Mouse (Mus musculus) forebrain, embryonic 15.5 days (tissue): ENCODE results near the gene 2010315B03Rik. TPM values are rescaled to one million over a fixed set of nuclear protein-coding genes. Genes with fewer than 3 reads are reported as not detected.
A peak's percentile ranks its signal among the peaks of the same experiment; 100 is the strongest.

Experiments used
- ATAC-seq: fragments of 200-750 bp; cut with Nextera tagmentation; replicated peaks from 2 replicates; pipeline ENCODE4 v1.8.0; 2017; ENCODE audit warnings: mild to moderate bottlenecking, moderate TSS enrichment, moderate library complexity
- H3K27ac ChIP-seq: fragments of 300-500 bp; sonication (generic); replicated peaks from 2 replicates; pipeline ENCODE4 v1.5.1; 2015; ENCODE audit warnings: mild to moderate bottlenecking, inconsistent platforms
- H3K27me3 ChIP-seq: fragments of 300-500 bp; sonication (generic); 2 replicates; pipeline ENCODE4 v1.6.1; 2015; ENCODE audit warnings: inconsistent platforms
- H3K36me3 ChIP-seq: fragments of 300-500 bp; sonication (generic); 2 replicates; pipeline ENCODE4 v1.6.1; 2015; ENCODE audit warnings: mild to moderate bottlenecking, inconsistent platforms
- H3K4me1 ChIP-seq: fragments of 300-500 bp; sonication (generic); 2 replicates; pipeline ENCODE4 v1.6.1; 2015; ENCODE audit warnings: inconsistent platforms
- H3K4me2 ChIP-seq: fragments of 300-500 bp; sonication (generic); replicated peaks from 2 replicates; pipeline ENCODE4 v1.6.1; 2015; ENCODE audit warnings: mild to moderate bottlenecking, inconsistent platforms
- H3K4me3 ChIP-seq: fragments of 300-500 bp; sonication (generic); 2 replicates; pipeline ENCODE4 v1.5.1; 2015; ENCODE audit warnings: mild to moderate bottlenecking, inconsistent platforms
- H3K9ac ChIP-seq: fragments of 300-500 bp; sonication (generic); replicated peaks from 2 replicates; pipeline ENCODE4 v1.6.1; 2015; ENCODE audit warnings: mild to moderate bottlenecking, inconsistent platforms
- H3K9me3 ChIP-seq: fragments of 300-500 bp; sonication (generic); 2 replicates; pipeline ENCODE4 v1.6.1; 2016; ENCODE audit warnings: inconsistent platforms
- WGBS: fragments of 180-500 bp; shearing (Covaris S2); methylation state at CpG from one replicate; pipeline ENCODE4 v1.1.7; 2015; ENCODE audit warnings: mixed read lengths; 5-methylcytosine and 5-hydroxymethylcytosine counted together
- polyA plus RNA-seq: library from polyadenylated mRNA; unstranded; fragments of >200 nt; fragmentation: Nextera tagmentation; extraction: Ambion mirVana; gene quantifications from 2 replicates; pipeline ENCODE4 v1.2.1, GENCODE M21; 2015

2010315B03Rik gene
- polyA plus RNA-seq, result 9.0 and 10.9 TPM in 2 replicates

- H3K4me2 ChIP-seq, result peak within 1 kb of the TSS; percentile 59
- peak within 1 kb of the TSS; percentile 76 for H3K4me3 ChIP-seq
- WGBS, result under 1% methylated on average over 21 of the region's 22 CpGs
- peak within 1 kb of the TSS; percentile 68 for H3K9ac ChIP-seq
- H3K27ac ChIP-seq, result peak within 1 kb of the TSS; percentile 83
- peak; percentile 99 for ATAC-seq
- H3K36me3 ChIP-seq, result no peaks in the 10 kb centered on the region
- H3K4me1 ChIP-seq, result peaks cover 5% of the 10 kb centered on the region
- no peaks in the 10 kb centered on the region for H3K9me3 ChIP-seq
- no peaks in the 10 kb centered on the region for H3K27me3 ChIP-seq
These were observed at the start of gene 2010315B03Rik for GRCm38 (mm10) chr9:124312171-124313142. Gene 2010315B03Rik, minus strand, starts transcription at chr9:124312696.

DNA sequence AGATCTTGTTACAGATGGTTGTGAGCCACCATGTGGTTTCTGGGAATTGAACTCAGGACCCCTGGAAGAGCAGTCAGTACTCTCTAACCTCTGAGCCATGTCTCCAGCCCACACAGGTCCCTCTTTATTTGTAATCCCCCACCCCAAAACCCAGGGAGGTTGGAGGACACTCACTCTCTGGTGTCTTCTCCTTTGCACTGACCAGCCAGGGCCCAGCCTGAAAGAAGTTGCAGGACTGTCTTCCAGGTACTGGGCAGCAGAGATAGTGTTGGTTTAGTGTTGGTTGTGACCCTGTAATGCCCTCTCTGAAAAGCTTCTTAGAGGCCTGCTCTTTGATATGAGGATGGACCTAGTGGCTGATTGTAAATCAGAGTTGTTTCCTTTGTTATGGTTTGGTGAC, 994 bp downstream of the 2010315B03Rik start:
- Histone ChIP-seq H3K4me3 (peak overlapping the region; percentile 76), H3K4me1 (peaks cover 5% of the 10 kb centered on the region), H3K36me3 (no peaks in the 10 kb centered on the region), H3K4me2 (peak overlapping the region; percentile 59), H3K9me3 (no peaks in the 10 kb centered on the region), H3K27me3 (no peaks in the 10 kb centered on the region), H3K9ac (peak overlapping the region; percentile 68; the same call in 1 of the 2 replicates), H3K27ac (0 out of 2 replicates have a peak overlapping the region, but pooled peaks have one; percentile 83)
- no peak for ATAC-seq

- Histone ChIP-seq H3K9ac (no peak overlapping the region), H3K4me1 (no peaks in the 10 kb centered on the region)
These were observed 24.2 kb downstream of the 2010315B03Rik start for GRCm38 (mm10) chr9:124288329-124288728.

DNA sequence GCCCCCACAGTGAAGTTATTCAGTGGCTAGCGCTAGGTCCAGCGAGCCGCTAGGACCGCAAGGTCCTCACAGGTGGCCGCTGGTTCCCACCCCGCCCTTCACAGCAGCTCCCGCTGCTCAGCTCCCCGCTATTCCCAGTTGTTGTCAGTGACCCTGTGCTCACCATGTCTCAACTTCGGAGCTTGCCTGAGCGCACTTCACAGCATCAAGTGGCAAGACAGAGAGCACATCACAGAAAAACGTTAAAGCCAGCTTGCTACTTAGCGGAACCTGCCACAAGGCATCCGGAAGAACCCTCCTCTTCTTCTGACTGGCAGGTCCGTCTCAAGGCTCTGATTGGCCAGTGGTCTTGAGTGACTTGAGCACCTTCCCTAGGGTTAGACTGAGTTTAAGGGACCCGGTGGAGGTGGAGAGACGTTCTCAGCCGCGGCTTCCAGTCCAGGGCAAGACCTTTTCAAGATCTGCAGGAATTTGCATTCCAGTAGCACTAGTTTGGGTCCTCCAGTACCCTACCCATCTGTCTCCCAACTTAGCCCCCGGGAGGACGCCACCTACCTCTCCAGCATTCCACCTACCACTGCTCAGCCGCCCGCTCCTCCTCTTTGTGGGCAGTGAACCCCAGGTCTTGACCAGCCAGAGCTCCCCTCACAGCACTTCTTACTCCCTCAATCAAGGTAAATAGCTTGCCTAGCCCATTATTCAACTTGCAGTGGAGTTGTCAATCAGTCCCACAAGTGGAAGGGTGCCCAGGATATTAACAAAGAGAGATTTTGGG, 30.4 kb downstream of the 2010315B03Rik start:
- WGBS, result 0% methylated on average over 22 of the region's 22 CpGs
- Histone ChIP-seq H3K27me3 (no peaks in the 10 kb centered on the region), H3K27ac (peak overlapping the region; percentile 82), H3K4me1 (peaks cover 17% of the 10 kb centered on the region), H3K9ac (peak overlapping the region; percentile 65), H3K4me2 (peak overlapping the region; percentile 70), H3K9me3 (0 out of 2 replicates have a peak, but pooled peaks cover 3% of the 10 kb centered on the region), H3K4me3 (peak overlapping the region; percentile 74), H3K36me3 (peaks cover 18% of the 10 kb centered on the region)
- ATAC-seq, result peak; percentile 98

More at GRCm38 (mm10) chr9:124288329-124288728, 24.2 kb downstream of the 2010315B03Rik start:
- Histone ChIP-seq H3K27me3 (no peaks in the 10 kb centered on the region), H3K4me2 (no peak overlapping the region), H3K27ac (no peak overlapping the region), H3K36me3 (peaks cover 9% of the 10 kb centered on the region), H3K9me3 (peaks cover 19% of the 10 kb centered on the region), H3K4me3 (no peak overlapping the region)
- ATAC-seq, result no peak

DNA sequence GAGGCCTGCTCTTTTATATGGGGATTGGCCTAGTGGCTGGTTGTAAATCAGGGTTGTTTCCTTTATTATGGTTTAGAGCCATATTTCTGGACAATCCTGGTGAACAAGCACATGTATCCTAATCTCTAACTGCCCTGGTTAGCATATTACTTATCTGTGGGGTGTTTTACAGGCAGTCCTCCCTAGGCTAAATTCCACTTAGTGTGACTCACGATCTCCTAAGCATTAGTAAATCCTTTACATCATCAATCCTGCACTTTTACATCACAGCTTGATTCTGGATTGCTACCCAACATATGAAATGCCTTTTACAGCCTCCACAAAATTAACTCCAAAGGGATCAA, 31.1 kb downstream of the 2010315B03Rik start:
- H3K9me3 ChIP-seq, result peaks cover 6% of the 10 kb centered on the region
- H3K4me2 ChIP-seq, result peak overlapping the region; percentile 70
- ATAC-seq, result peak; percentile 7; the same call in 1 of the 2 replicates
- H3K4me3 ChIP-seq, result peak overlapping the region; percentile 74
- H3K27me3 ChIP-seq, result no peaks in the 10 kb centered on the region
- peaks cover 17% of the 10 kb centered on the region for H3K4me1 ChIP-seq
- H3K36me3 ChIP-seq, result peaks cover 18% of the 10 kb centered on the region
- peak overlapping the region; percentile 65 for H3K9ac ChIP-seq
- 10% methylated on average over 1 of the region's 1 CpGs for WGBS
- H3K27ac ChIP-seq, result peak overlapping the region; percentile 82

DNA sequence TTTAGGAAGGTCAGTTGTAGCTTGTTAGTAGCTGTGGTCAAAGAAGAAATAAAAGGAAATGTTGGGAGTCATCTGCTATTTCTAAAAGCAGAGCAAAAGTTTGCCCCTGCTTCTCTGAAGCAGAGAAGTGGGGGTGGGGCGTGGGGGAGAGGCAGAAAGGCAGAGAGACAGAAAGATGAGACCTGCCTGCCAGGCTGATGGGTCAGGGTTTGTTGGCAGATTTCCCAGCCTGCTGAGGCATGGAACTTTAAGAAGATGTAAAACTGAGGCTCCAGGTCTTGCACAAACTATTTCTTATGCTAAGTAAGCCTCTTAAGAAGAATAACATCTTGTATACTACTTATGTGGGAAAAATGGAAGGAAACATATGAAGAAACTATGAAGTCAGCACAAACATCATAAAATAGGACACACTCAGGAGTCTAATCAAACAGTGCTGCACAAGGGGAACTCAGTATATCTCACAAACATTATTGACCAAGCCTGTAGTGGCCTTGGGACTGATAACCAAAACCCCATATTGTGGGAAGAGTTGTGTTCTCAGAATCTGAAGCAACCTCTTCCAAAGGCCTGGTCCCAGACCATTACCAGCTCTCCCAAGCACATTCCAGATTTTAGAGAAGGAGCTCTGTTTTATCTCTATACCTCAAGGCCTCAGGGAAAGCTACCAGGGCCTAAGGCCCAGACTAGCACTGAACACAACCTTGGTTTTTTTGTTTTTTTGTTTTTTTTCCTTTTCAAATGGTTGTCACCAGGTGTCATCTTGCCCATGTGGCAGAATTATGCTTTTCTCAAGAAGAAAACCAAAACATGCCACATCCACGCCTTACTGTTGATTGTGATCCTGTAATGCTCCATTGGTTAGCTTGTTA, 31.7 kb downstream of the 2010315B03Rik start:
- peaks cover 18% of the 10 kb centered on the region for H3K36me3 ChIP-seq
- peaks cover 17% of the 10 kb centered on the region for H3K4me1 ChIP-seq
- H3K4me2 ChIP-seq, result peak overlapping the region; percentile 70
- peak overlapping the region; percentile 74 for H3K4me3 ChIP-seq
- 87% methylated on average over 2 of the region's 2 CpGs for WGBS
- H3K9ac ChIP-seq, result peak overlapping the region; percentile 65
- no peak for ATAC-seq
- peaks cover 8% of the 10 kb centered on the region for H3K9me3 ChIP-seq
- no peaks in the 10 kb centered on the region for H3K27me3 ChIP-seq
- H3K27ac ChIP-seq, result 0 out of 2 replicates have a peak overlapping the region, but pooled peaks have one; percentile 82

DNA sequence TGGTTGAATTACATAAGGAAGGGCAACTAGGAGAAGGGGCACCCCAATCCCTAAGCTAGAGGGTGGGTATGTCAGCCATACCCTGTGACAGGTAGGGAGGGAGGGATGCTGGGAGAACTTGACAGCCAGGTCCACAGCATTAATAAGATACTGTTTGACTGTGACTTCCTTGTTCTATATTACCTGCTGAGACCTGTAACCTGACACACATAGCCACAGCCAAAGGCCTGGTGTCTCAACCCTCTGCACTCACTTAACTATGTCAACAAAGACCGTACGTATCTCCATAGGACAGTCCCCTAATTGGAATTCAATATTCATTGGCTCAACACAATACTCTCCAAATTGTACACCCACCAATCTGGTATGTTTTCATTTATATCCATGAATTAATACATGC, 33.2 kb downstream of the 2010315B03Rik start:
- Histone ChIP-seq H3K4me3 (no peak overlapping the region), H3K9ac (no peak overlapping the region), H3K27ac (no peak overlapping the region), H3K9me3 (peaks cover 19% of the 10 kb centered on the region), H3K4me1 (peaks cover 17% of the 10 kb centered on the region), H3K4me2 (no peak overlapping the region), H3K27me3 (no peaks in the 10 kb centered on the region), H3K36me3 (peaks cover 26% of the 10 kb centered on the region)
- 0 out of 2 replicates have a peak, but pooled peaks have one; percentile 6 for ATAC-seq
- WGBS, result 46% methylated on average over 2 of the region's 2 CpGs

GRCm38 (mm10) chr9:124275064-124275463, 37.4 kb downstream of the 2010315B03Rik start:
- H3K36me3 ChIP-seq, result peaks cover 48% of the 10 kb centered on the region
- no peaks in the 10 kb centered on the region for H3K27me3 ChIP-seq
- no peak overlapping the region for H3K4me2 ChIP-seq
- H3K27ac ChIP-seq, result no peak overlapping the region
- no peak for ATAC-seq
- 96% methylated on average over 2 of the region's 2 CpGs for WGBS
- no peak overlapping the region for H3K4me3 ChIP-seq
- H3K9ac ChIP-seq, result no peak overlapping the region
- H3K9me3 ChIP-seq, result peaks cover 52% of the 10 kb centered on the region
- H3K4me1 ChIP-seq, result no peaks in the 10 kb centered on the region

DNA sequence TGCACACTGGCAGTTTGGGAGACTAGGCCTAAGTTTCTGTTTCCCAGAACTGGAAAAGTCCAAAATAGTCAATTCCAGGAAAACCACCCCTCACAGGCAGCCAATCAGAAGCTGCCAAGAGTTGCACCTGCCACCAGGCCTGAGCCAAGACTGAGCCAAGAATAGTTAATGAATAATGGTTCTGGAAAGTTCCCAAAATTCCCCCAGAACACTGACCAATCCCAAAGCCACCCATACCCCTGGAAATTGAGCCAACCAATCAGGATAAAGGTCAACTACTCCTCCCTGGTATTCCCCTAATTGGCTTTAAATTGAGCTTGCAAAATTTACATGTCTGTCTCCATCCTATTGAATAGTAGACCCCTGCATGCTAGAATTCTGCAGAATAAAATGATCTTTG, 39.3 kb downstream of the 2010315B03Rik start:
- Histone ChIP-seq H3K27me3 (no peaks in the 10 kb centered on the region), H3K4me1 (no peaks in the 10 kb centered on the region), H3K27ac (no peak overlapping the region), H3K4me2 (no peak overlapping the region), H3K9me3 (peaks cover 69% of the 10 kb centered on the region), H3K36me3 (peaks cover 55% of the 10 kb centered on the region), H3K9ac (no peak overlapping the region), H3K4me3 (no peak overlapping the region)
- peak; percentile 16; the same call in 1 of the 2 replicates for ATAC-seq

DNA sequence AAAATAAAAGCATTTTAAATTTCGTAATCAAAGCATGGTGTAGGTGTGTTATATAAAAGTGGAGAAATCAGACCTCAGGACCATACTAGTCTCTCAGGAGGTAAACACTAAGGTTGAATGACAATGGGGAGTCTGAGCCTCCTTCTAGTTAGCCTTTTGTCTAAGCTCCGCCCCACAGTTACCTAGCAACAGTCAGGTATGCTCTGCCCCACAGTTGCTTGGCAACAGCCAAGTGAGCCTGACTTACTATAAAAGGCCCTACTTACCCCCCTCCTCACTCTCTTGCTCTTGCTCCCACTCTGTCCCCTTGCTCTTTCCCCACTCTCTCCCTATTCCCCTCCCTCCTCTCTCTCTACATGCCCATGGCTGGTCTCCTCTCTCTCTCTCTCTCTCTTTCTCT, 44.6 kb downstream of the 2010315B03Rik start:
- 12% methylated on average over 2 of the region's 2 CpGs for WGBS
- Histone ChIP-seq H3K27me3 (no peaks in the 10 kb centered on the region), H3K36me3 (peaks cover 32% of the 10 kb centered on the region), H3K27ac (no peak overlapping the region), H3K4me3 (no peak overlapping the region), H3K9me3 (peaks cover 36% of the 10 kb centered on the region), H3K9ac (no peak overlapping the region), H3K4me1 (peaks cover 3% of the 10 kb centered on the region; the same call in 1 of the 2 replicates), H3K4me2 (no peak overlapping the region)
- peak; percentile 97 for ATAC-seq

- Histone ChIP-seq H3K9me3 (peaks cover 33% of the 10 kb centered on the region), H3K4me2 (no peak overlapping the region), H3K9ac (no peak overlapping the region), H3K36me3 (peaks cover 32% of the 10 kb centered on the region), H3K4me3 (no peak overlapping the region), H3K27me3 (no peaks in the 10 kb centered on the region), H3K4me1 (peaks cover 3% of the 10 kb centered on the region; the same call in 1 of the 2 replicates), H3K27ac (no peak overlapping the region)
- ATAC-seq, result peak; percentile 58; the same call in 1 of the 2 replicates
These were observed 45.0 kb downstream of the 2010315B03Rik start for GRCm38 (mm10) chr9:124267493-124267892.
